Mouse (Mus musculus): ENCODE data around the gene Hilpda.

GRCm38 (mm10) chr6:29241697-29242096, 30.6 kb upstream of the Hilpda start:
- no peak for TF ChIP-seq GATA1 (IDR thresholded peaks at IDR 0.05; ENCODE audit: borderline replicate concordance, low read length)
- peak; percentile 23; the same call in 1 of the 2 replicates for TF ChIP-seq CTCF (IDR thresholded peaks at IDR 0.05; ENCODE audit: low read depth, low read length)
- TF ChIP-seq POLR2AphosphoS5 (IDR thresholded peaks at IDR 0.05; ENCODE audit: insufficient replicate concordance, low read depth, low read length) = no peak
- no peak for TF ChIP-seq TAL1 (conservative IDR thresholded peaks at IDR 0.05; ENCODE audit: low read depth, low read length)

Measured in G1E (cell line).